Mouse (Mus musculus) ES-E14 (cell line): ENCODE measurements around the gene Ptger4. TPM values are rescaled to one million over a fixed set of nuclear protein-coding genes. Genes with fewer than 3 reads are reported as not detected.

ENCODE experiments used
- DNase-seq: peaks from one replicate; pipeline ENCODE4 v3.0.0-alpha.2; 2013; ENCODE audit warnings: low read depth, low spot score
- H3K27ac ChIP-seq: 2 replicates; pipeline ENCODE4 v1.5.1; 2012; ENCODE audit warnings: low read depth, mild to moderate bottlenecking, low read length, moderate library complexity, mixed read lengths; ENCODE audit not compliant: poor library complexity, insufficient read depth, severe bottlenecking
- H3K36me3 ChIP-seq: 2 replicates; pipeline ENCODE4 v1.6.1; 2012; ENCODE audit warnings: mild to moderate bottlenecking, low read length, moderate library complexity, mixed read lengths; ENCODE audit not compliant: control insufficient read depth, poor library complexity, insufficient read depth, severe bottlenecking
- H3K4me1 ChIP-seq, 2 experiments: fragments of 150-350 bp in 1 of 2; sonication (generic) in 1 of 2; 2 replicates each; pipeline ENCODE4 v1.6.1; 2012; ENCODE audit warnings: low read length in 2 of 2, mild to moderate bottlenecking in 1 of 2, mixed read lengths in 1 of 2; ENCODE audit not compliant: control insufficient read depth in 2 of 2, insufficient read depth in 2 of 2, poor library complexity in 1 of 2
- H3K4me3 ChIP-seq, 2 experiments: fragments of 150-350 bp in 1 of 2; sonication (generic) in 1 of 2; 2 replicates each; pipeline ENCODE4 v1.5.1; 2012; ENCODE audit warnings: low read length in 2 of 2, low read depth in 1 of 2, mild to moderate bottlenecking in 1 of 2, mixed read lengths in 1 of 2; ENCODE audit not compliant: insufficient read depth in 1 of 2, poor library complexity in 1 of 2, severe bottlenecking in 1 of 2
- H3K9ac ChIP-seq: 2 replicates; pipeline ENCODE4 v1.6.1; 2012; ENCODE audit warnings: low read depth, mild to moderate bottlenecking, low read length, mixed read lengths; ENCODE audit not compliant: poor library complexity, insufficient read depth, severe bottlenecking
- H3K9me3 ChIP-seq: fragments of 150-350 bp; sonication (generic); 2 replicates; pipeline ENCODE4 v1.6.1; 2012; ENCODE audit warnings: low read depth, mild to moderate bottlenecking, low read length; ENCODE audit not compliant: control insufficient read depth, insufficient read depth
- CHD2 ChIP-seq: IDR thresholded peaks from 2 replicates; pipeline ENCODE4 v1.6.1; 2014; ENCODE audit warnings: mild to moderate bottlenecking, low read depth, low read length, inconsistent platforms
- HCFC1 ChIP-seq: IDR thresholded peaks from 2 replicates; pipeline ENCODE4 v1.6.1; 2012; ENCODE audit warnings: low read length, inconsistent platforms, borderline replicate concordance; ENCODE audit not compliant: insufficient read depth
- MAFK ChIP-seq: IDR thresholded peaks from 2 replicates; pipeline ENCODE4 v1.6.1; 2014; ENCODE audit warnings: mild to moderate bottlenecking, low read depth, low read length, inconsistent platforms; ENCODE audit not compliant: insufficient read depth
- ZC3H11A ChIP-seq: IDR thresholded peaks from 2 replicates; pipeline ENCODE4 v1.6.1; 2012; ENCODE audit warnings: low read depth, mild to moderate bottlenecking, inconsistent platforms, low read length, borderline replicate concordance
- ZNF384 ChIP-seq: IDR thresholded peaks from 2 replicates; pipeline ENCODE4 v1.6.1; 2012; ENCODE audit warnings: low read depth, low read length, inconsistent platforms
- in situ Hi-C, 2 experiments: fragments of 600-800 bp; cut with MboI; formaldehyde crosslinking; loops; one replicate each; pipeline ENCODE4 v1.15.1; 2025; ENCODE audit warnings: low sequenced_read_pairs in 2 of 2, inconsistent platforms in 1 of 2; ENCODE audit not compliant: unreplicated experiment in 2 of 2
- total RNA-seq: library from RNA; depleted of rRNA; stranded (reverse); fragments of 300-350 nt; gene quantifications from 2 replicates; pipeline ENCODE4 v1.2.3, GENCODE M21; 2012

Ptger4 gene
- total RNA-seq, 1 experiment: 2.0 TPM

GRCm38 (mm10) chr15:5205222-5205621 is 38.8 kb downstream of the Ptger4 start:
- Histone ChIP-seq H3K4me3 (no peak overlapping the region), H3K9me3 (no peaks in the 10 kb centered on the region), H3K36me3 (no peaks in the 10 kb centered on the region), H3K27ac (no peak overlapping the region), H3K4me1 (no peaks in the 10 kb centered on the region), H3K9ac (no peak overlapping the region)
- in situ Hi-C loops: no loop called here
- TF ChIP-seq CHD2: no peak
- TF ChIP-seq HCFC1: no peak
- no peak for TF ChIP-seq MAFK
- TF ChIP-seq ZC3H11A: no peak
- no peak for TF ChIP-seq ZNF384
- no peak for DNase-seq

GRCm38 (mm10) chr15:5196691-5197090 is 47.3 kb downstream of the Ptger4 start:
- no peak overlapping the region for H3K4me3 ChIP-seq
- peaks cover 8% of the 10 kb centered on the region; the same call in 1 of the 2 replicates for H3K36me3 ChIP-seq
- in situ Hi-C loops: no loop called here
- H3K9ac ChIP-seq: no peak overlapping the region
- no peak for DNase-seq
- H3K9me3 ChIP-seq: no peaks in the 10 kb centered on the region
- no peaks in the 10 kb centered on the region for H3K4me1 ChIP-seq
- no peak overlapping the region for H3K27ac ChIP-seq
- TF ChIP-seq HCFC1 (no peak), MAFK (no peak), CHD2 (no peak), ZC3H11A (no peak), ZNF384 (no peak)

- no peaks in the 10 kb centered on the region for H3K9me3 ChIP-seq
- no peak for DNase-seq
- in situ Hi-C loops: no loop called here
- H3K9ac ChIP-seq: no peak overlapping the region
- TF ChIP-seq MAFK (no peak), ZC3H11A (no peak)
- no peaks in the 10 kb centered on the region for H3K4me1 ChIP-seq
- H3K27ac ChIP-seq: no peak overlapping the region
- no peak overlapping the region for H3K4me3 ChIP-seq
- peaks cover 8% of the 10 kb centered on the region; the same call in 1 of the 2 replicates for H3K36me3 ChIP-seq
These were observed 47.9 kb downstream of the Ptger4 start for GRCm38 (mm10) chr15:5195987-5196514.

DNA sequence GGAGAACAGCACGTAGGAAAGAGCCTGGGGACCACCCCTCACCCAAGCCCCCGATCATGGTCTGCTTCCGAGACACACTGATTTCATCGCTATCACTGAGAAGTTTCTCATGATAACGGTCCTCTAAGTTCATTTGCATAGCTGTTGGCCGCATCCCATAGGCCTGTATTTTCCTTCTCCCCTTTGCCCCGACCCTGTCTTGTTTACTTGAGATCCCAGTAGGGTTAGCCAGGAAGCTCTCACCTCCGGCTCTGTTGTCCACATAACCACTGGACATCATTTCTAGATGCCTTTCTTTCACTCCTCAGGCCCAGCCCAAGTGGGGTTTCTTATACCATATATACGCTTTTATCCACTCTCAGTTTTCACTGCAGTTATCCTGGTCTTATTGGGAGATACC is 49.1 kb downstream of the Ptger4 start:
- H3K36me3 ChIP-seq: peaks cover 9% of the 10 kb centered on the region
- H3K27ac ChIP-seq: no peak overlapping the region
- H3K4me1 ChIP-seq: no peaks in the 10 kb centered on the region
- no peak overlapping the region for H3K4me3 ChIP-seq
- no peak for TF ChIP-seq MAFK
- TF ChIP-seq HCFC1: no peak
- TF ChIP-seq ZC3H11A: no peak
- TF ChIP-seq ZNF384: no peak
- TF ChIP-seq CHD2: no peak
- in situ Hi-C loops: no loop called here
- no peak for DNase-seq
- no peaks in the 10 kb centered on the region for H3K9me3 ChIP-seq
- H3K9ac ChIP-seq: no peak overlapping the region

- Histone ChIP-seq H3K9ac (no peak overlapping the region), H3K36me3 (peaks cover 8% of the 10 kb centered on the region), H3K27ac (no peak overlapping the region), H3K4me3 (no peak overlapping the region), H3K9me3 (no peaks in the 10 kb centered on the region), H3K4me1 (0 out of 4 replicates have a peak, but pooled peaks cover 0 to 1% of the 10 kb centered on the region in 2 experiments)
- DNase-seq: no peak
- TF ChIP-seq HCFC1 (no peak), CHD2 (no peak), MAFK (no peak), ZC3H11A (no peak), ZNF384 (no peak)
- in situ Hi-C loops: no loop called here
These were observed 49.5 kb downstream of the Ptger4 start for GRCm38 (mm10) chr15:5194446-5194845.
